Mouse (Mus musculus): Measurements from ENCODE around the gene Abcc10. TPM values are rescaled to one million over a fixed set of nuclear protein-coding genes. Genes with fewer than 3 reads are reported as not detected.

Abcc10 gene
- total RNA-seq, 2 experiments from 2014 or later, result 8.9 to 9.7 TPM

GRCm38 (mm10) chr17:46309835-46310234 lies 18.3 kb downstream of the Abcc10 start:
- DNase-seq (ENCODE audit: low spot score in 2 of 2), result no peak
- no peak for TF ChIP-seq CTCF (conservative IDR thresholded peaks at IDR 0.05)
- Histone ChIP-seq H3K4me3 (no peak overlapping the region), H3K27ac (no peak overlapping the region)

- H3K27ac ChIP-seq, result no peak overlapping the region
- TF ChIP-seq CTCF (conservative IDR thresholded peaks at IDR 0.05), result no peak
Measured at GRCm38 (mm10) chr17:46306956-46307355, 21.2 kb downstream of the Abcc10 start.

DNA sequence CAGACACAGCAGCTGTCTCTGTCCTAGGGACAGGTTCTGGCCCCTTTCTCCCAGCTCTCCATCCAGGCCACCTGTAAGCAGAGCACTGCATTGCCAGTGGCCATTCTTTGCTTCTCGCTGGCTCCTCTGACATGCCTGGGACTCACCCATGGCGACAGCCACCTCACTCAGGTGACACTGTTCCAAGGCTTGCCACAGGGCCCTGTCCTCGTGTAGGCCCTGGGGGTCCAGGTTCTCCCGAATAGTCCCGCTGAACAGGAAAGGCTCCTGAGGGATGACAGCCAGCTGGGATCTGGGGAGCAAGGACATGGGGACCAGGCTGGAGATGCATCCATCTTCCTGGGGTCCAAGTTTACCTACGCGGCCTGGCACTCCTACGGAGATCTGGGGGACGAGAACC lies 24.0 kb downstream of the Abcc10 start:
- no peak overlapping the region for H3K4me3 ChIP-seq
- no peak for TF ChIP-seq CTCF (conservative IDR thresholded peaks at IDR 0.05)
- H3K27ac ChIP-seq, result no peak overlapping the region
- no peak for DNase-seq (ENCODE audit: low spot score in 2 of 2)

More at GRCm38 (mm10) chr17:46306956-46307355, 21.2 kb downstream of the Abcc10 start:
- no peak overlapping the region for H3K4me3 ChIP-seq
- no peak for DNase-seq (ENCODE audit: low spot score in 2 of 2)

- H3K4me3 ChIP-seq, result no peak overlapping the region
- no peak overlapping the region for H3K27ac ChIP-seq
- DNase-seq (ENCODE audit: low spot score in 2 of 2), result no peak
- TF ChIP-seq CTCF (conservative IDR thresholded peaks at IDR 0.05), result no peak
Measured at GRCm38 (mm10) chr17:46301892-46302291, 26.3 kb downstream of the Abcc10 start.

DNA sequence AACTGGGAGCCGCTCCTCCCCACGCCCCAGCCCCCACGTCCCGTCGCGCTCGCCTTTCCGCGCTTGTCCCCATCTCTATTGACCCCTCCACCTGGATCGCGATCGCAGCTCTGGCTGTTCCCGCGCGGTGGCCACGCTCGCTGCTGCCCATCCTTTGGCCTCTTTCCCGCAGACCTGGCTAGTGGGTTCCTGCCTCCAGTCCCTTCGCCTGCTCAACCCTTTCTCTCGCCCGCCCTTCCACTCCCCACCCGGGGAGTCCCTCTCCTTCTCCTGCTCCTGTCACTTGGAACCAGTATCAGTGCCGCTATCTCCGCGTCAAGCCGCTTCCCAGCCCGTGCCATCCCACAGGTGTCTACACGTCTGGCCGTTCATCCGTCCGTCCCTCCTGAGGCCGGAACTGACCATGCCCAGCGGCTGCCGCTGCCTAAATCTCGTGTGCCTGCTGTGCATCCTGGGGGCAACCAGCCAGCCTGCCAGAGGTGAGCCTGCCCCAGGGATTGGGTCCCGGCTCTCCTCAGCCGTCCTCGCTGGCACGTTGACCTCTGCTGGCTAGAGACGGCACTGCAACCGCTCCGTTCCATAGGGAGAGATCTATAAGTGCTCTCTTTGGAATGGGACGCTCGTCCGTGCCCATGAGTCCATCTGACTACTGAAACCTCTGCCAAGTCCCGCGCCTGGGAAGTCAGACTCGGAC lies 29.8 kb downstream of the Abcc10 start:
- Histone ChIP-seq H3K4me3 (peak overlapping the region; percentile 72), H3K27ac (peak overlapping the region; percentile 86)
- peak; percentile 96 for TF ChIP-seq CTCF (conservative IDR thresholded peaks at IDR 0.05)
- DNase-seq (ENCODE audit: low spot score in 2 of 2), result peak; percentile 71 to 85

- H3K4me3 ChIP-seq, result peak within 1 kb of the TSS; percentile 72
- peak; percentile 46 to 55 for DNase-seq (ENCODE audit: low spot score in 2 of 2)
- H3K27ac ChIP-seq, result peak within 1 kb of the TSS; percentile 86
- no peak for TF ChIP-seq CTCF (conservative IDR thresholded peaks at IDR 0.05)
Measured at GRCm38 (mm10) chr17:46297364-46298219, 30.6 kb downstream of the Abcc10 start, which contains the start of gene Dlk2. Gene Dlk2, plus strand, starts transcription at chr17:46297421.

DNA sequence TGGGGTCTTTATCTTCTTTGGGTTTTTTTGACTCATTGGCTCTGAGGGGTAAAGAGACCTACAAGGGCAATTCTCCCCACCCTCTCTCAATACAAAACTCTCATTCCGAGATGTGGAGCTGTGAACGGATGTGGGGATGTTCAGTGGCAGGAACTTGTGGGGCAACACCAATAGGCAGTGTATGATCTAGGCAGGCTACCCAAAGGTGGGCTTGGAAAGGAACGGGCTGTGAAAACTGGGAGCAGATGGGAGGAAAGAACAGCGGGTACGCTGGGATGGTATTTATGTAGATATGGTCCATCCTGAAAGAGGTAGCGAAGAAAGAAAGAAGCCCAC lies 31.2 kb downstream of the Abcc10 start:
- no peak for TF ChIP-seq CTCF (conservative IDR thresholded peaks at IDR 0.05)
- no peak for DNase-seq (ENCODE audit: low spot score in 2 of 2)
- Histone ChIP-seq H3K27ac (peak overlapping the region; percentile 86), H3K4me3 (peak overlapping the region; percentile 72)

DNA sequence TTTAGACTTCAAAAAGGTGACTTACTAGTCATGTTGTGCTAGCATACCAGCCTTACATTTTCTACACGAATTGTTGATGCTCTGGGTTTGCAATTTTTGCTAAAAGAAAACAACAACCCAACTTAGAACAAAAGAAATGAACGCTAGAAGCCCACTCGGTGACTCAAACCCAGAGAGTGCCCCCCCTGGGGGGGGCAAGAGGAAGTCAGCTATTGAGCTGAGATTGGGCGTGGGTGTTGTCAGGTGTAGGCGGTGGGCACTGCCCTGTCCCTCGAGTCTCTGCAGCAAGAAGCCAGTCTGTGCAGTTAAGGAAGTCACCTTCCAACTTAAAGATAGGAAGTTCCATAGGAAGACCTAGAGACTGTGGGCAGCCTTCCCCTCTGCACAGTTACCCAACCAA lies 31.6 kb downstream of the Abcc10 start:
- no peak overlapping the region for H3K27ac ChIP-seq
- TF ChIP-seq CTCF (conservative IDR thresholded peaks at IDR 0.05), result no peak
- DNase-seq (ENCODE audit: low spot score in 2 of 2), result no peak
- peak overlapping the region; percentile 72 for H3K4me3 ChIP-seq

- DNase-seq (ENCODE audit: low spot score in 2 of 2), result no peak
- no peak overlapping the region for H3K27ac ChIP-seq
- no peak overlapping the region for H3K4me3 ChIP-seq
- TF ChIP-seq CTCF (conservative IDR thresholded peaks at IDR 0.05), result no peak
Measured at GRCm38 (mm10) chr17:46287678-46288095, 40.5 kb downstream of the Abcc10 start.

DNA sequence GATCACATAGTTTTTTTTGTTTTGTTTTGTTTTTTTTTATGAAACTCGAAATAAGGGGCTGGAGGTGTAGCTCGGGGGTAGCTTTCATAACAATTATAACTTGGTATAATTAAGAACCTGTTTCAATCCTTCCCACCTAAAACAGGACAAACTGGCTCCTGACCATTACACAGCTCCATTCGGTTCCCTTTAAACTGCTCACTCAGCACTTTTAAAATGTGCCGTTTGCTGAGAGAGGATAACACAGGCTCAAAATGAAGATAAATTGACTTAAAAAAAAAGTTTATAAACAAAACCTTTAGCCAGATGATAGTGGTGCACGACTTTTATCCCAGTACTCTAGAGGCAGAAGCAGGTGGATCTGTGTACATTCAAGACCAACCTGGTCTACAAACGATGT lies 42.7 kb downstream of the Abcc10 start:
- DNase-seq (ENCODE audit: low spot score in 2 of 2), result no peak
- Histone ChIP-seq H3K4me3 (no peak overlapping the region), H3K27ac (no peak overlapping the region)
- TF ChIP-seq CTCF (conservative IDR thresholded peaks at IDR 0.05), result no peak

DNA sequence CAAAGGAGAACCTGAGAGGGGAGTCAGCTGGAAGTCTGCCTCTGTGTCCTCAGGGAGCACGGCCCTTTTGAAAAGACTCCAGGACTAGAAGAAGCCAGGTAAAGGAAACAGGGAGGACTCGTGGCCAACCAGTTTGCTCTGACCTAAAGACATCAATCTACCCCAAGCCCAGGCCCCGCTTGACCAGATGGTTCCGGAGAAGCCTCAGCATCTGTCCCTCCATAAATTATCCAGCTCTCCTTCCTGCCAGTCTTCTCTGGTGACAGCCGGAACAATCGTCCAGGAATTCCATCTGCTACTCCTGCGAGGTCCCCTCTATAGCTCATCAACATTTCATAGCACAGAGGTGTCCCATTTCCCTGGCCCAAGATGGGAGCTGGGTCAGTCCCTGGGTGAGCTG lies 43.5 kb downstream of the Abcc10 start:
- TF ChIP-seq CTCF (conservative IDR thresholded peaks at IDR 0.05), result no peak
- Histone ChIP-seq H3K4me3 (no peak overlapping the region), H3K27ac (no peak overlapping the region)
- no peak for DNase-seq (ENCODE audit: low spot score in 2 of 2)

GRCm38 (mm10) chr17:46283911-46284310 lies 44.2 kb downstream of the Abcc10 start:
- no peak for TF ChIP-seq CTCF (conservative IDR thresholded peaks at IDR 0.05)
- Histone ChIP-seq H3K4me3 (no peak overlapping the region), H3K27ac (no peak overlapping the region)
- DNase-seq (ENCODE audit: low spot score in 2 of 2), result no peak

GRCm38 (mm10) chr17:46283140-46283539 lies 45.0 kb downstream of the Abcc10 start:
- TF ChIP-seq CTCF (conservative IDR thresholded peaks at IDR 0.05), result no peak
- Histone ChIP-seq H3K4me3 (peak overlapping the region; percentile 80), H3K27ac (no peak overlapping the region)
- DNase-seq (ENCODE audit: low spot score in 2 of 2), result no peak
